Mouse (Mus musculus) olfactory bulb, adult 2 months (tissue): Measurements from ENCODE around the gene Ttc28.

Experiments used
- CTCF ChIP-seq: fragments of 200-500 bp; IDR thresholded peaks from 2 replicates; pipeline ENCODE4 v1.5.1; 2012; ENCODE audit warnings: low read depth, mild to moderate bottlenecking, low read length, moderate library complexity; ENCODE audit not compliant: insufficient read depth
- POLR2A ChIP-seq: fragments of 200-500 bp; IDR thresholded peaks from 2 replicates; pipeline ENCODE4 v1.6.1; 2012; ENCODE audit warnings: mild to moderate bottlenecking, low read depth, low read length, moderate library complexity; ENCODE audit not compliant: insufficient read depth

DNA sequence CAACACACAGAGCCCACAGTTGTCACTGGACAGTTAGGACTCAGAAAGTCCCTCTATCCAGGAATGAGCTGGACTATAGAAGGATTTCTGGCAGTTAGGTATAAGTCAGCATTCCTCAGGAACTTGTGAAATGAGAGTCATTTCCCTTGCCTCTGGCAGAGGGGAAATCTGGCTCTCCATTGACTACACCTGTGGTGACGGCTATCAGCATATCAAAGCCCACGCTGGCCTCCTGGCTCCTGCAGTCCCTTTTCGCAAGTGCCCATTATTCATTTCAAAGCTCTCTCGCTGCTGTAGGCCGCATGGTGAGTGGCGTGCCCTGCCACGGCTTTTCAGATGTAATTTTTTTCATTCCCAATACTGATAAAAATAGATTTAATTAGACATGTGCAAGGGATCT is 164.6 kb downstream of the Ttc28 start:
- TF ChIP-seq POLR2A, result no peak
- TF ChIP-seq CTCF, result no peak
